9 mouse cellular contexts compared by ENCODE assay signal in the genomic region with DNA sequence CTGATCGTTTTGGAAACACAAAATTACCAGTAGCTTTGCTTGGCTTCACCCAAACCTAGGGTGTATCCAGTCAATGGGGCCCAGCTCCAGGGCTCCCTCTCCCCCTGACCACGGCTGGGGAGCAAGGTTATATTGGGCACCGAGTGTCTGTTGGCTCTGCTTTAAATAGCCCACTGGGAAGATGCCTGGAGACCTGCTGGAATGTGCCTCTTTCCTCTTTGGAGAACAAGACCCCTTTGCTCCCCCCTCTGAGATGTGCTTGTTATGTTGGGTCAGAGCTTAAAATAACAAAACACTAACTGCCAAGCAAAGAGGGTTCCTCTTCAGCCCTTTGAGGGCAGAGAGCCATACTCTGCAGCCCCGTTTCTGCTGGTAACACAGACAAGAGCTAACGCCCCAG. TPM values are rescaled to one million over a fixed set of nuclear protein-coding genes. Genes with fewer than 3 reads are reported as not detected.
DNase-seq lines count a peak whose midpoint lies in the region; ATAC-seq and TF ChIP-seq lines count a peak whose summit lies in the region.
"Had no signal": no experiment of that assay in that cellular context is flagged by ENCODE, and none has a peak within 500 bp of the region (broad histone marks: within the 10 kb centered on the region; RNA-seq: fewer than 3 reads in every experiment).

No protein-coding gene starts in this region.

- no peak for DNase-seq in forebrain, embryonic 10.5 days (ENCODE audit: extremely low spot score, low spot score)
- DNase-seq in forebrain, embryonic 14.5 days (ENCODE audit: low spot score): no peak
- peak; percentile 59 to 79 for DNase-seq in heart, postnatal 10 days
- DNase-seq in cerebellum, adult 9-11 months: no peak

- peaks cover 65% of the 10 kb centered on the region for H3K4me1 ChIP-seq in forebrain, embryonic 10.5 days
- no peaks in the 10 kb centered on the region for H3K4me1 ChIP-seq in forebrain, embryonic 14.5 days (ENCODE audit: control insufficient read depth, insufficient read depth, low read length)
- peaks cover 96% of the 10 kb centered on the region for H3K4me1 ChIP-seq in megakaryocyte, embryonic 14.5 days

- intact Hi-C loops in heart, postnatal 10 days (cut with DNase I): no loop called here

- 85% methylated on average over 5 of the region's 5 CpGs for WGBS in forebrain, embryonic 10.5 days
- WGBS in forebrain, embryonic 14.5 days: 84% methylated on average over 5 of the region's 5 CpGs

- peaks cover 26% of the 10 kb centered on the region for H3K36me3 ChIP-seq in forebrain, embryonic 10.5 days (replicated peaks)
- H3K36me3 ChIP-seq in forebrain, embryonic 14.5 days (ENCODE audit: control insufficient read depth, insufficient read depth, low read length): 0 out of 2 replicates have a peak, but pooled peaks cover 11% of the 10 kb centered on the region
- peaks cover 74% of the 10 kb centered on the region for H3K36me3 ChIP-seq in megakaryocyte, embryonic 14.5 days (replicated peaks; ENCODE audit: low read length)
- no peaks in the 10 kb centered on the region for H3K36me3 ChIP-seq in myocyte (ENCODE audit: control insufficient read depth, insufficient read depth)

- no peak for TF ChIP-seq POLR2A in myocyte (IDR thresholded peaks at IDR 0.05; ENCODE audit: insufficient read length, low read depth)

- ATAC-seq in forebrain, embryonic 14.5 days: no peak
- ATAC-seq in megakaryocyte, adult 5-6 weeks (ENCODE audit: poor library complexity, severe bottlenecking): no peak
- ATAC-seq in frontal cortex, adult (ENCODE audit: low TSS enrichment): no peak

- H3K4me2 ChIP-seq in forebrain, embryonic 14.5 days (ENCODE audit: low read length): no peak overlapping the region
- H3K4me2 ChIP-seq in myocyte (ENCODE audit: low read depth): peak overlapping the region; percentile 76

- no peak overlapping the region for H3K4me3 ChIP-seq in forebrain, embryonic 10.5 days
- H3K4me3 ChIP-seq in forebrain, embryonic 14.5 days (ENCODE audit: low read depth, low read length): no peak overlapping the region
- peak overlapping the region; percentile 93 for H3K4me3 ChIP-seq in megakaryocyte, embryonic 14.5 days (replicated peaks)
- peak overlapping the region; percentile 29 for H3K4me3 ChIP-seq in myocyte

- H3ac ChIP-seq in myocyte (ENCODE audit: control insufficient read depth, insufficient read length): no peak overlapping the region

- H3K79me2 ChIP-seq in myocyte (ENCODE audit: control insufficient read depth, insufficient read depth): no peaks in the 10 kb centered on the region

- H3K9me3 ChIP-seq in forebrain, embryonic 10.5 days: no peaks in the 10 kb centered on the region
- H3K9me3 ChIP-seq in forebrain, embryonic 14.5 days (replicated peaks; ENCODE audit: control insufficient read depth, low read length): no peaks in the 10 kb centered on the region
- no peaks in the 10 kb centered on the region for H3K9me3 ChIP-seq in megakaryocyte, embryonic 14.5 days

- no peak overlapping the region for H3K9ac ChIP-seq in forebrain, embryonic 14.5 days (ENCODE audit: low read length)

- H3K27ac ChIP-seq in forebrain, embryonic 10.5 days: peak overlapping the region; percentile 68
- H3K27ac ChIP-seq in forebrain, embryonic 14.5 days (ENCODE audit: low read depth, low read length): no peak overlapping the region

- H3K27me3 ChIP-seq in forebrain, embryonic 10.5 days (ENCODE audit: poor library complexity, severe bottlenecking): no peaks in the 10 kb centered on the region
- no peaks in the 10 kb centered on the region for H3K27me3 ChIP-seq in forebrain, embryonic 14.5 days (replicated peaks; ENCODE audit: control insufficient read depth, insufficient read depth, low read length)
- no peaks in the 10 kb centered on the region for H3K27me3 ChIP-seq in megakaryocyte, embryonic 14.5 days (replicated peaks)
- no peaks in the 10 kb centered on the region for H3K27me3 ChIP-seq in myocyte (ENCODE audit: control insufficient read depth, insufficient read depth, insufficient read length)

TF ChIP-seq in myocyte, 11 proteins besides CTCF, POLR2A, EP300 and RAD21:
- TF ChIP-seq SRF (IDR thresholded peaks at IDR 0.05; ENCODE audit: control insufficient read depth, insufficient read length, low read depth) (no peak), TCF3 (IDR thresholded peaks at IDR 0.05; ENCODE audit: insufficient read length, low read depth) (no peak), POLR2AphosphoS2 (IDR thresholded peaks at IDR 0.05; ENCODE audit: insufficient read length, low read depth) (no peak), TCF12 (IDR thresholded peaks at IDR 0.05; ENCODE audit: insufficient read depth, poor library complexity, severe bottlenecking) (no peak), USF1 (IDR thresholded peaks at IDR 0.05; ENCODE audit: low read depth) (no peak), REST (IDR thresholded peaks at IDR 0.05; ENCODE audit: insufficient read depth, insufficient read length) (no peak), MYOG (IDR thresholded peaks at IDR 0.05; ENCODE audit: control insufficient read depth in 1 of 3, insufficient read depth in 1 of 3, insufficient read length in 2 of 3, low read depth in 2 of 3) (no peak), MYOD1 (IDR thresholded peaks at IDR 0.05; ENCODE audit: control insufficient read depth in 1 of 3, insufficient read length in 2 of 3, low read depth in 2 of 3) (no peak), CEBPB (IDR thresholded peaks at IDR 0.05; ENCODE audit: insufficient read depth, poor library complexity, severe bottlenecking) (no peak)

RNA-seq across cellular contexts. Expression of a gene that starts 2.4 kb away (rescaled TPM):
- 1.2 and 2.4 TPM in 2 replicates for polyA plus RNA-seq in forebrain, embryonic 10.5 days (2016; fragmentation: Nextera tagmentation; extraction: Ambion mirVana)
- 0.52 and 1.6 TPM in 2 replicates for polyA plus RNA-seq in forebrain, embryonic 14.5 days (2014; fragmentation: Nextera tagmentation; extraction: Ambion mirVana)
- 6.7 and 13.1 TPM in 2 replicates for polyA plus RNA-seq in megakaryocyte, embryonic 14.5 days (2012; ENCODE audit: insufficient read depth, low replicate concordance)
- 37.5 and 48.1 TPM in 2 replicates for total RNA-seq in megakaryocyte, adult 5-6 weeks (2015)
- total RNA-seq in megakaryocyte, adult 5-6 weeks (2017): 40.4 and 42.5 TPM in 2 replicates
- 10 to 100 TPM; 28.7 to 43.3 TPM for total RNA-seq in heart, postnatal 10 days (2021)
- 49.4 TPM for polyA plus RNA-seq in myocyte (2012; fragmentation: generic; extraction: Trizol)

RNA-seq across cellular contexts. Expression of a gene that starts 9.6 kb away (rescaled TPM):
- polyA plus RNA-seq in forebrain, embryonic 10.5 days (2016; fragmentation: Nextera tagmentation; extraction: Ambion mirVana): 0.83 and 1.7 TPM in 2 replicates
- polyA plus RNA-seq in forebrain, embryonic 14.5 days (2014; fragmentation: Nextera tagmentation; extraction: Ambion mirVana): 0.18 and 0.22 TPM in 2 replicates
- not detected in 2 replicates for polyA plus RNA-seq in megakaryocyte, embryonic 14.5 days (2012; ENCODE audit: insufficient read depth, low replicate concordance)
- total RNA-seq in megakaryocyte, adult 5-6 weeks (2015): 2.7 and 4.9 TPM in 2 replicates
- total RNA-seq in megakaryocyte, adult 5-6 weeks (2017): 0.73 TPM in 1 of 2 replicates, not detected in the other
- under 1 TPM; 0.37 to 0.45 TPM for total RNA-seq in heart, postnatal 10 days (2021)
- 7.8 TPM for polyA plus RNA-seq in myocyte (2012; fragmentation: generic; extraction: Trizol)
- polyA plus RNA-seq: frontal cortex, adult 2 months had no signal

RNA-seq across cellular contexts. Expression of a gene that starts 30.9 kb away (rescaled TPM):
- 50.3 and 52.2 TPM in 2 replicates for polyA plus RNA-seq in forebrain, embryonic 10.5 days (2016; fragmentation: Nextera tagmentation; extraction: Ambion mirVana)
- polyA plus RNA-seq in forebrain, embryonic 14.5 days (2014; fragmentation: Nextera tagmentation; extraction: Ambion mirVana): 55.8 and 56.5 TPM in 2 replicates
- polyA plus RNA-seq in megakaryocyte, embryonic 14.5 days (2012; ENCODE audit: insufficient read depth, low replicate concordance): 13.5 and 14.4 TPM in 2 replicates
- 18.6 and 22.6 TPM in 2 replicates for total RNA-seq in megakaryocyte, adult 5-6 weeks (2015)
- total RNA-seq in megakaryocyte, adult 5-6 weeks (2017): 158 and 190 TPM in 2 replicates
- total RNA-seq in heart, postnatal 10 days (2021): 10 to 100 TPM; 26.6 to 26.7 TPM
- 84.9 TPM for polyA plus RNA-seq in myocyte (2012; fragmentation: generic; extraction: Trizol)

RNA-seq across cellular contexts. Expression of a gene that starts 31.1 kb away (rescaled TPM):
- 35.0 and 36.6 TPM in 2 replicates for polyA plus RNA-seq in forebrain, embryonic 10.5 days (2016; fragmentation: Nextera tagmentation; extraction: Ambion mirVana)
- polyA plus RNA-seq in forebrain, embryonic 14.5 days (2014; fragmentation: Nextera tagmentation; extraction: Ambion mirVana): 16.5 and 20.4 TPM in 2 replicates
- polyA plus RNA-seq in megakaryocyte, embryonic 14.5 days (2012; ENCODE audit: insufficient read depth, low replicate concordance): 9.5 and 10.4 TPM in 2 replicates
- total RNA-seq in megakaryocyte, adult 5-6 weeks (2015): 13.2 and 19.9 TPM in 2 replicates
- total RNA-seq in megakaryocyte, adult 5-6 weeks (2017): 19.9 and 22.5 TPM in 2 replicates
- 10 to 100 TPM in 1 of 2 experiments, 1 to 10 TPM in 1; 8.3 to 10.9 TPM for total RNA-seq in heart, postnatal 10 days (2021)
- 13.1 TPM for polyA plus RNA-seq in myocyte (2012; fragmentation: generic; extraction: Trizol)

RNA-seq across cellular contexts. Expression of a gene that starts 44.0 kb away (rescaled TPM):
- 0.06 and 0.11 TPM in 2 replicates for polyA plus RNA-seq in forebrain, embryonic 10.5 days (2016; fragmentation: Nextera tagmentation; extraction: Ambion mirVana)
- not detected in 2 replicates for polyA plus RNA-seq in forebrain, embryonic 14.5 days (2014; fragmentation: Nextera tagmentation; extraction: Ambion mirVana)
- 0.48 TPM in 1 of 2 replicates, not detected in the other for polyA plus RNA-seq in megakaryocyte, embryonic 14.5 days (2012; ENCODE audit: insufficient read depth, low replicate concordance)
- total RNA-seq in megakaryocyte, adult 5-6 weeks (2015): 0.51 TPM in 1 of 2 replicates, not detected in the other
- total RNA-seq in megakaryocyte, adult 5-6 weeks (2017): 0.04 and 0.33 TPM in 2 replicates
- under 1 TPM; 0.17 to 0.22 TPM for total RNA-seq in heart, postnatal 10 days (2021)
- polyA plus RNA-seq in myocyte (2012; fragmentation: generic; extraction: Trizol): 0.23 TPM

Comparison
In these comparisons a context has a peak if more than half of its experiments do, and no peak if none do; other contexts are left out.
1. DNase-seq: peak in heart, postnatal 10 days (2 of 2); none in forebrain, embryonic 10.5 days (single experiment), forebrain, embryonic 14.5 days (single experiment) and cerebellum, adult 9-11 months (single experiment).
2. H3K4me3 ChIP-seq: peak in megakaryocyte, embryonic 14.5 days (single experiment) and myocyte (single experiment); none in forebrain, embryonic 10.5 days (single experiment) and forebrain, embryonic 14.5 days (single experiment).